Mouse (Mus musculus) embryonic fibroblast, embryonic 13.5 days (primary cell): Measurements from ENCODE around the gene Ost4.

ENCODE experiments used
- CTCF ChIP-seq: IDR thresholded peaks from 2 replicates; pipeline ENCODE4 v1.5.1; 2011; ENCODE audit warnings: mild to moderate bottlenecking, control low read depth, low read length, moderate library complexity, borderline replicate concordance; ENCODE audit not compliant: insufficient read depth
- POLR2A ChIP-seq: IDR thresholded peaks from 2 replicates; pipeline ENCODE4 v1.6.1; 2011; ENCODE audit warnings: low read depth, mild to moderate bottlenecking, control low read depth, low read length, moderate library complexity

- TF ChIP-seq POLR2A (no peak), CTCF (no peak)
Observed at GRCm38 (mm10) chr5:30944344-30944743, 36.8 kb upstream of the Ost4 start.
